Mouse (Mus musculus): ENCODE data around the gene Smim14.

DNA sequence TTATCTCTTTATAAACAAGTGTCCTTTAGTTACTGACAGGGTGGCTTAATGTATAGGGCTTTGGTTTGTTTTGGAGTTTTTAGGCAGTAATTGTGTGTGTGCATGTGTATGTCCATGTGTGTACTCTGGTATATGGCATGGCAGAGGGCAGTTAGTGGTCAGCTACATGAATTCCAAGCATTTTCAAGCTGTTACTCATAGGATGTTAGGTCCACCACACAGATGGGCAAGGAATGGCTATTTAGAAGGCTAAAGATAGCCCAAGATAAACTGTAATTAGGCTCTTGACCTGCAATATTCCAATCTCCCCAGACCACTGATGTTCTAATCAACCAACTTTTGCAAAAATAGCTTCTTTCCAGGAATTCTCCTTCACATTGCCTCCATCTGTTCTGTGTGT is 98.9 kb downstream of the Smim14 start:
- TF ChIP-seq CTCF (IDR thresholded peaks at IDR 0.05; ENCODE audit: low read depth, low read length) (no peak), GATA1 (IDR thresholded peaks at IDR 0.05; ENCODE audit: borderline replicate concordance, low read length) (no peak), TAL1 (conservative IDR thresholded peaks at IDR 0.05; ENCODE audit: low read depth, low read length) (no peak), GATA2 (IDR thresholded peaks at IDR 0.05; ENCODE audit: borderline replicate concordance, low read depth, low read length) (no peak)
